Mouse (Mus musculus): Measurements from ENCODE around the gene Evi5. TPM values are rescaled to one million over a fixed set of nuclear protein-coding genes. Genes with fewer than 3 reads are reported as not detected.
A peak's percentile ranks its signal among the peaks of the same experiment; 100 is the strongest.

The Evi5 gene
- polyA plus RNA-seq, 1 experiment: 16.5 TPM

DNA sequence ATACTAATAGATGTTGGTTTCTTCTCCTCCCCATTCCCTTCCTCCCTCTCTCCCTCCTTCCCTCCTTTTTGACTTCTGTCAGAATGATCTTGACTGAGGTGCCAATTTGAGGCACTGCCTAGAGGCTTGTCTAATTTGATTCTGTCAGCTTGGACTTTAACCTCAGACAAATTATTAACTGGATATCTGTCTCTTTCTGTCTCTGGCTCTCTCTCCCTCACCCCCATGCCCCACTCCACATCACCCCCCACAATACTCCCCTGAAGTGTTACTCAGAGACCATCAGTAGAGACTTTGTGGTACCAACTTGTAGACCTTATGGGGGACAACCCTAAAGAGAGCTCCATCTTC is 329 bp upstream of the Evi5 start:
- no peaks in the 10 kb centered on the region for H3K4me1 ChIP-seq (ENCODE audit: control insufficient read depth, insufficient read depth, low read length)
- no peak for DNase-seq
- TF ChIP-seq POLR2A (IDR thresholded peaks at IDR 0.05; ENCODE audit: borderline replicate concordance, extremely low read depth, low read depth, low read length) (no peak), CTCF (IDR thresholded peaks at IDR 0.05; ENCODE audit: insufficient read depth, low read length) (no peak)
- no peak overlapping the region for H3K4me3 ChIP-seq (replicated peaks; ENCODE audit: extremely low read depth, low read depth, low read length)

DNA sequence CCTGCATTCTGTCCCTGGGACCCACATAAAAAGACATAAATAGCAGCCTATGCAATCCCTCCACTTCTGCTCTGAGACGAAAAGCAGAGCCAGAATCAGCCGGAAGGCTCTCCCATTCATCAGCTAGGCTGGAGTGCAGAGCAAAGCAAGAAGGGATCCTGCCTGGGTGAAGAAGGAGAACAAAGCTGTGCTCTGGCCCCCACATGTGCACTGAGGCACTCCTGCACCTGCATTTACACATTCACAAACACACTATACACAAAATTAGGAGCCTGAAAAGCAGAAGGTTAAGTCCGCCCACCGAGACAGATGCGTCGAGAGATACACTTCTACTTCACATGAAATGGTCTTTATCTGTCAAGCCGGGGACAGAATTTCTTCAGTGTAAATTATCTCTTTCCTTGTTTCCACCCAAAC is 1.0 kb downstream of the Evi5 start:
- 69% methylated on average over 7 of the region's 7 CpGs for WGBS
- DNase-seq: no peak
- Histone ChIP-seq H3K4me1 (ENCODE audit: control insufficient read depth, insufficient read depth, low read length) (no peaks in the 10 kb centered on the region), H3K4me3 (replicated peaks; ENCODE audit: extremely low read depth, low read depth, low read length) (no peak overlapping the region)
- no peak for TF ChIP-seq CTCF (IDR thresholded peaks at IDR 0.05; ENCODE audit: insufficient read depth, low read length)
- no peak for TF ChIP-seq POLR2A (IDR thresholded peaks at IDR 0.05; ENCODE audit: borderline replicate concordance, extremely low read depth, low read depth, low read length)

DNA sequence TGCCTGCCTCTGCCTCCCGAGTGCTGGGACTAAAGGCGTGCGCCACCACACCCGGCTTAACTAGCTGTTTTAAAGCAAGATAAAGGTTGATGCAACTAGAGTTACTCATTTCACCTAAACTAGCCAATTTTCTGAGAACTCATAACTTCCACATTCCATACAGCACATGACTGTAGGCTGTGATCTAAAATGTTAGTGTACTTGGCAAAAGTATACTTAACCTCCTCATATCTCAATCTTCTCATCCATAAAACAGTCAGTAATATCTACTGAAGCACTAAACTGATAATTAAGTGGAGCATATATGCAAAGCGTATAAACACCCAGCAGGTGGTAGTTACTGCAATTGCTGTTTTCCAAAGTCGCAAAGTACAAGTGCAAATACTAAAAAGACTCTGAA is 1.6 kb downstream of the Evi5 start:
- WGBS: 90% methylated on average over 6 of the region's 6 CpGs
- no peak for TF ChIP-seq POLR2A (IDR thresholded peaks at IDR 0.05; ENCODE audit: borderline replicate concordance, extremely low read depth, low read depth, low read length)
- no peak for TF ChIP-seq CTCF (IDR thresholded peaks at IDR 0.05; ENCODE audit: insufficient read depth, low read length)

DNA sequence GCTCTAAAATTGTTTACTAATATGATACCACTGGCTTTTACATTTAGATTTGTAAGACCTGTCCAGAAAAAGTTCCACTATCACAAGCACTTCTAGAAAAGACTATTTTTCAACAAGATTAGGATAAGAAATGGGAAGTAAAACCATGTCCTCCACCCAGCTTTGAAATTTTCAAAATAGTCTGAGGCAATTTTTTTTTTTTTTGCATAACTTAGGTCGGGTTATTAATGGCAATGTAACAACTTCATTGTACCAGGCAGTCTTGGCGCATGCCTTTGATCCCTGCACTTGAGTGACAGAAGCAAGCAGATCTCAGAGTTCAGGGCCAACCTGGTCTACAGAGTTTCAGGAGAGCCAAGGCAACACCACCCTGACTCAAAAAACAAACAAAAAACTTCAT is 5.2 kb downstream of the Evi5 start:
- no peak for DNase-seq
- Histone ChIP-seq H3K4me1 (ENCODE audit: control insufficient read depth, insufficient read depth, low read length) (peaks cover 2% of the 10 kb centered on the region), H3K4me3 (replicated peaks; ENCODE audit: extremely low read depth, low read depth, low read length) (no peak overlapping the region)
- WGBS: 42% methylated on average over 2 of the region's 2 CpGs
- no peak for TF ChIP-seq CTCF (IDR thresholded peaks at IDR 0.05; ENCODE audit: insufficient read depth, low read length)
- no peak for TF ChIP-seq POLR2A (IDR thresholded peaks at IDR 0.05; ENCODE audit: borderline replicate concordance, extremely low read depth, low read depth, low read length)

More for the DNA sequence above, 1.6 kb downstream of the Evi5 start:
- Histone ChIP-seq H3K4me1 (ENCODE audit: control insufficient read depth, insufficient read depth, low read length) (no peaks in the 10 kb centered on the region), H3K4me3 (replicated peaks; ENCODE audit: extremely low read depth, low read depth, low read length) (no peak overlapping the region)
- no peak for DNase-seq

DNA sequence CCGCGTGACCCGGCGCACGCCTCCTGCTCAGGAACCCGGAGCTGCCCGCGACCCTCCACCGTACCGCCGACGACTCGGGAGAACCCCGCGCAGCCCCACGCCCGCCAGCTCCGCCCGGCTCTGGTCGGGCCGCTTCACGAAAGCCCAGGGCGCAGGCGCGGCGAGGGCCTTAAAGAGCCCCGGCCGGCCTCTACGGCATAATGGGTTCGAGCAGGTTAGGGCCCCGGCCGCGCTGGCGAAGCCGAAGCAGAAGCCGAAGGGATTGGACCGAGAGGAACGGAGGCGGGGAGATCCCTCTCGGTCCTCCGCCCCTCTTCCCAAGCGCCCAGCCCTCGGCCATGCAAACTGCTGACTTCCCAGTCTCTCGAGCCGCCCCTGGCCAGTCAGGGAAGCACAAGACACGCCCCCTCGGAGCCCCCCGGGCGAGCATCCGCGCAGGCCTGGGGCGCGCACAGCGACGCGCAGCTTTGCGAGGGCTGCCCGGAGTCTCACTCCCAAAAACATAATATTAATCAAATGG is 5.9 kb downstream of the Evi5 start:
- WGBS: under 1% methylated on average over 57 of the region's 58 CpGs
- Histone ChIP-seq H3K4me3 (replicated peaks; ENCODE audit: extremely low read depth, low read depth, low read length) (peak overlapping the region; percentile 73), H3K4me1 (ENCODE audit: control insufficient read depth, insufficient read depth, low read length) (peaks cover 2% of the 10 kb centered on the region)
- peak; percentile 87 for DNase-seq
- TF ChIP-seq CTCF (IDR thresholded peaks at IDR 0.05; ENCODE audit: insufficient read depth, low read length) (no peak), POLR2A (IDR thresholded peaks at IDR 0.05; ENCODE audit: borderline replicate concordance, extremely low read depth, low read depth, low read length) (0 out of 2 replicates have a peak, but pooled peaks have one; percentile 51)

DNA sequence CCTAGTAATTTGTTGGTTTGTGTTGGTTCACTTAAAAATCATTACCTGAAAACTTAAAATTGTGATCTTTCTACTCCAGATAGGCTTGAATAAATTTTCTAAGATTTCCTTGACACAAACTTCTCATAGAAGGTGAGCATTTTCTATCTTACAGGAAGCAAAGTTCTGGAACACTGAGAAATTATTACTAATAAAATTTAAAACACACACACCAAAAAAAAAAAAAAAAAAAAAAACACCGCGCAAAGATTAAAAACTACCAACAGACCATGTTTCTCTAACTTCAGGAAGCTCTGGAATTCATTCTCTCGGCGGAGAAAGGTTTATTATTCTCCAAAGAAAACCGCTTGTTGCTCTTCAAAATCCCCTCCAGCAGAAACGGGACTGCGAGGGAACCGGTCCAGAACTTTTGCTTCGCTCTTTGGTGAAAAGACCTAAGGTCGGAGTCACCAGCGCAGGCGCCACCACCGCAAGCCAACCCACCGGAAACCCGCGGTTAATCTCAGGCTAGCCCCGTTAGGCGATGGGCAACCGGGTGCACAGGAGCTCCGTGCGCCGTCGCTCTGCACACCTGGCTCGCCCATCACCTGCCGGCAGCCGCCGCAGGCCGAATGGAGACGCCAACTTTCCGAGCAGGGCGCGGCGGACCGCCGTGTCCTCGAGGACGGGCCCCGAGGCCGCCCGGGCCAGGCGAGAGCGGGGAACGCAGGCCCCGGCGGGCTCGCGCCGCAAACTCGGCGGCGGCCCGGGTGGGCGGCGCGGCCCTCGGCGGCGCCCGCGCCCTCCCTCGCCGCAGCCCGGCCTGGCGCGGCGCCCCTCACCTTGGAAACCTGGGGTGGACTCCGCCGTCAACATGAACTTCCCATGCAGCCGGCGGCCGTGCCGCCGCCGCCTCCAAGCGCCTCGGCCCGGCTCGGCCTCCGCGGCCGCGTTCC is 6.7 kb downstream of the Evi5 start:
- WGBS: under 1% methylated on average over 82 of the region's 82 CpGs
- no peak for TF ChIP-seq CTCF (IDR thresholded peaks at IDR 0.05; ENCODE audit: insufficient read depth, low read length)
- TF ChIP-seq POLR2A (IDR thresholded peaks at IDR 0.05; ENCODE audit: borderline replicate concordance, extremely low read depth, low read depth, low read length): peak; percentile 34; the same call in 1 of the 2 replicates
- Histone ChIP-seq H3K4me1 (ENCODE audit: control insufficient read depth, insufficient read depth, low read length) (peaks cover 2% of the 10 kb centered on the region), H3K4me3 (replicated peaks; ENCODE audit: extremely low read depth, low read depth, low read length) (peak overlapping the region; percentile 73)
- peak; percentile 65 for DNase-seq

DNA sequence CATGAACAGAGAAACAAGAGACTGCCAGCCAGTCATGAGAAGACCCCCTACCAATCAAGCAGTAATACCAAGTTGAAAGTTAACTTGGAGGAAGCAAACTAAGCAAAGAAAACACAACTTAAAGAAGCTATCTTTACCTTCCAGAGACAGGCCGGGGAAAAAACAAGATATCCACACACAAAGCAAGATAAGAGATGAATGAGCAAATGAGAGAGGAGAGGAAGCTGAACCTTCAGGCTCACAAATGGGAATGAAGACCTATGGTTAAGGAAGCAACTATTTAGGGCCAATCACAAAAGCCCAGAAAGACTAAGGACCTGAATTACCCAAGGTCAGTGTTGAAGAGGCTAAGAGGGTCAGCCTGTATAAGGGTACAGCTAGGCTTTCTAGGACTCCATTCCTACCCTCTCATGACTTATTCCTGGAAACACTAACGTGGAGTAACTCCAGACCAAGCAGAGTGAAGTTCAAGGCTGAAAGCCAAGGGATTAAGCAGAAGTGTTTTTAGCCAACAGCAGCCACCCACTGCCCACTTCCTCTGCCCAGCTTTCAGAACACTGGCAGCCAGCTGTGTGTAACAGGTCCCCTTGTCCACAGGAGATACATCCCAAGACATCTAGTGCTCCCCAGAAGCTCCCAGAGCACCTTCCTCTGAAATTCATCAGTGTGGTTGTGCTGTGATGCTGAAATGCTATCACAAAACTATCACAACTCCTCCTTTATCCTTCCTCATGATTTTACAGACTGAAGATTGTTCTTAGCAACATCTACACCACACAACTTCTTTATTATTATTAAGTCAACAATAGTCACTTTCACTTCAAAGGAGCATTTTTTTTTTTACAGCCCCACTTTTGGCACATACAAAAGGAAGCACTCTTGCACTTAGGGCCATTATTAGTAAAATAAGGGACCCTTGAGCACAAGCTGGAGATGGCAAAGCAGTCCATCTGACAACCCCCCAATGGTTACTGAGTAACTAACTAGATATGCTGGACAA is 8.5 kb downstream of the Evi5 start:
- TF ChIP-seq CTCF (IDR thresholded peaks at IDR 0.05; ENCODE audit: insufficient read depth, low read length) (no peak), POLR2A (IDR thresholded peaks at IDR 0.05; ENCODE audit: borderline replicate concordance, extremely low read depth, low read depth, low read length) (no peak)
- DNase-seq: no peak
- WGBS: 31% methylated on average over 2 of the region's 2 CpGs
- H3K4me3 ChIP-seq (replicated peaks; ENCODE audit: extremely low read depth, low read depth, low read length): no peak overlapping the region
- peaks cover 2% of the 10 kb centered on the region for H3K4me1 ChIP-seq (ENCODE audit: control insufficient read depth, insufficient read depth, low read length)

DNA sequence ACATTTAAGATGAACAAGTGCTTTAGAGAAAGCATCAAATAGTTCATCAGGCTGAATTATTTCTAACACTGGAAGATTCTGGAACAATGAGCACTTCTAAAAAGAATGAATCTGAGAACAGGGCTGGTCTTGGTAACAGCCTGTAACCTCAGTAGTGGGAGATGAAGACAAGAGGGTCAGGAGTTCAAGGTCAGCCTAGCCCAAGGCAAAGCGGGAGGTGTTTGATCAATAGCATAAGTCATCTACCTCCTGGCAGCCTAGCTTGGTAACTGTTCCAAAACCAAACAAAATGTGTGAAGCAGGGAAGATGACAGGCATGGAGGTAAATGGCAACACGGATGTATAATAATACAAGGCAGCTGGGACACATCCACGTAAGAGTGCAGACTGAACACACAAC is 10.9 kb downstream of the Evi5 start:
- no peak for DNase-seq
- TF ChIP-seq CTCF (IDR thresholded peaks at IDR 0.05; ENCODE audit: insufficient read depth, low read length) (no peak), POLR2A (IDR thresholded peaks at IDR 0.05; ENCODE audit: borderline replicate concordance, extremely low read depth, low read depth, low read length) (no peak)
- WGBS: 74% methylated on average over 3 of the region's 3 CpGs
- no peak overlapping the region for H3K4me3 ChIP-seq (replicated peaks; ENCODE audit: extremely low read depth, low read depth, low read length)
- peaks cover 2% of the 10 kb centered on the region for H3K4me1 ChIP-seq (ENCODE audit: control insufficient read depth, insufficient read depth, low read length)

DNA sequence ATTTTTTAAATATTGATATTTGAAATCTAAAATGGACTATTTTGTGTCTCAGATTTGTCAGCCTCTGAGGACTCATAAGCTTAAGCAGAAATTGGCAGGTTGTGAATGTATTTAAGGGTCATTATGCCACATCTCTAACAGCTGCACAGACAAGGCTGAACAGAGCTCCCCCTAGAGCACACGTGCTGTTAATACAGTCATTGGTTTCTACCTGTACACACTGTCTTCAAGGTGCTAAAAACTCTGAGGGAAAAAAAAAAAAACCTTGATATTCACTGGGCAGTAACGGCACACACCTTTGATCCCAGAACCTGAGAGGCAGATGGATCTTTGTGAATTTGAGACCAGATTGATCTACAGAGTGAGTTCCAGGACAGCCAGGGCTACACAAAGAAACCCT is 15.9 kb downstream of the Evi5 start:
- no peak for DNase-seq
- Histone ChIP-seq H3K4me3 (replicated peaks; ENCODE audit: extremely low read depth, low read depth, low read length) (no peak overlapping the region), H3K4me1 (ENCODE audit: control insufficient read depth, insufficient read depth, low read length) (no peaks in the 10 kb centered on the region; the same call in none of the 2 replicates)
- TF ChIP-seq CTCF (IDR thresholded peaks at IDR 0.05; ENCODE audit: insufficient read depth, low read length) (peak; percentile 62), POLR2A (IDR thresholded peaks at IDR 0.05; ENCODE audit: borderline replicate concordance, extremely low read depth, low read depth, low read length) (no peak)
- WGBS: 44% methylated on average over 2 of the region's 2 CpGs
